In the genomic region with DNA sequence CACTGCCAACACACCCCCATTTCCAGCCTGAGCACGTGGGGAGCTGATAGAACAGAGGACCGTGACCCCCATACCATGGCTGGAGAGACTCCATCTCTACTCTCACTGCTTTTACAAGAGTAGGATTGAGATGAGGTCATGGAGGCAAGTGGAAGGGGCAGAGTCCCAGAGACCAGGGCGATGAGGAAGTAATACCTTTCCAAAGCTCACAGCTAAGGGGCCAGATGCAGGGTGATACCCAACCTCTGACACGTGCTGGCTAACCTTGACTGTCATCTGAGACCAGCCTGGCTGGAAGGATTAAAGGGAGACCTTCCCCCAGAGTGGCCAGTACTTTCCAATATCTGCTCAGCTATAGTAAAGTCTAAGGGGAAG, we compare ENCODE assay signal across 32 mouse cellular contexts. TPM values are rescaled to one million over a fixed set of nuclear protein-coding genes. Genes with fewer than 3 reads are reported as not detected.
DNase-seq lines count a peak whose midpoint lies in the region; ATAC-seq and TF ChIP-seq lines count a peak whose summit lies in the region.
"Had no signal": no experiment of that assay in that cellular context is flagged by ENCODE, and none has a peak within 500 bp of the region (broad histone marks: within the 10 kb centered on the region; RNA-seq: fewer than 3 reads in every experiment).

No protein-coding gene starts in this region.

- H3K4me3 ChIP-seq in limb, embryonic 11.5 days (ENCODE audit: low read depth, low read length): no peak overlapping the region
- H3K4me3 ChIP-seq in limb, embryonic 10.5 days: no peak overlapping the region
- H3K4me3 ChIP-seq in CH12.LX (replicated peaks in 1 of 3; ENCODE audit: low read depth in 2 of 3, low read length in 2 of 3, poor library complexity in 1 of 3): no peak overlapping the region
- H3K4me3 ChIP-seq in intestine, embryonic 14.5 days (ENCODE audit: low read depth, low read length): no peak overlapping the region
- H3K4me3 ChIP-seq: embryonic facial prominence, embryonic 13.5 days; forebrain, embryonic 10.5 days; hindbrain, embryonic 12.5 days; layer of hippocampus, adult 2 months; limb, embryonic 15.5 days had no signal

- TF ChIP-seq RAD21 in CH12.LX (IDR thresholded peaks at IDR 0.05; ENCODE audit: low read depth, low read length): no peak

- no peaks in the 10 kb centered on the region for H3K36me3 ChIP-seq in limb, embryonic 11.5 days (ENCODE audit: control insufficient read depth, insufficient read depth, low read length)
- H3K36me3 ChIP-seq in limb, embryonic 10.5 days: no peaks in the 10 kb centered on the region
- H3K36me3 ChIP-seq in CH12.LX (replicated peaks in 1 of 2; ENCODE audit: control insufficient read depth in 1 of 2, insufficient read depth in 1 of 2, low read length in 1 of 2): no peaks in the 10 kb centered on the region
- no peaks in the 10 kb centered on the region for H3K36me3 ChIP-seq in intestine, embryonic 14.5 days (ENCODE audit: control insufficient read depth, insufficient read depth, low read length)
- H3K36me3 ChIP-seq: embryonic facial prominence, embryonic 13.5 days; forebrain, embryonic 10.5 days; hindbrain, embryonic 12.5 days; limb, embryonic 15.5 days had no signal

- H3K27me3 ChIP-seq in limb, embryonic 11.5 days (ENCODE audit: control insufficient read depth, insufficient read depth, low read length): no peaks in the 10 kb centered on the region
- H3K27me3 ChIP-seq in limb, embryonic 10.5 days (ENCODE audit: low read depth, poor library complexity, severe bottlenecking): no peaks in the 10 kb centered on the region
- H3K27me3 ChIP-seq in CH12.LX (replicated peaks): peaks cover 8% of the 10 kb centered on the region
- no peaks in the 10 kb centered on the region for H3K27me3 ChIP-seq in intestine, embryonic 14.5 days (replicated peaks; ENCODE audit: control insufficient read depth, insufficient read depth, low read length)
- H3K27me3 ChIP-seq: embryonic facial prominence, embryonic 13.5 days; hindbrain, embryonic 12.5 days; limb, embryonic 15.5 days had no signal

- 0 out of 2 replicates have a peak overlapping the region, but pooled peaks have one; percentile 18 for H3K9ac ChIP-seq in limb, embryonic 11.5 days (ENCODE audit: low read length)
- no peak overlapping the region for H3K9ac ChIP-seq in CH12.LX (ENCODE audit: insufficient read depth, low read depth)
- H3K9ac ChIP-seq in intestine, embryonic 14.5 days (ENCODE audit: low read length): no peak overlapping the region
- H3K9ac ChIP-seq: embryonic facial prominence, embryonic 13.5 days; hindbrain, embryonic 12.5 days; limb, embryonic 15.5 days; liver, embryonic 14.5 days; lung, embryonic 14.5 days had no signal

- H3K4me2 ChIP-seq in limb, embryonic 11.5 days (ENCODE audit: low read depth, severe bottlenecking): no peak overlapping the region
- H3K4me2 ChIP-seq in CH12.LX (ENCODE audit: insufficient read depth, low read depth, poor library complexity, severe bottlenecking): no peak overlapping the region
- H3K4me2 ChIP-seq in intestine, embryonic 14.5 days (ENCODE audit: low read length): no peak overlapping the region
- H3K4me2 ChIP-seq: embryonic facial prominence, embryonic 13.5 days; heart, embryonic 11.5 days; hindbrain, embryonic 12.5 days; limb, embryonic 15.5 days; lung, embryonic 14.5 days had no signal

- no peaks in the 10 kb centered on the region for H3K4me1 ChIP-seq in limb, embryonic 11.5 days (ENCODE audit: control insufficient read depth, insufficient read depth, low read length)
- no peaks in the 10 kb centered on the region for H3K4me1 ChIP-seq in limb, embryonic 10.5 days
- peaks cover 7 to 28% of the 10 kb centered on the region in 2 experiments; a peak in 3 of 4 replicates for H3K4me1 ChIP-seq in CH12.LX (ENCODE audit: control insufficient read depth in 1 of 2, insufficient read depth in 2 of 2)
- no peaks in the 10 kb centered on the region for H3K4me1 ChIP-seq in intestine, embryonic 14.5 days (replicated peaks; ENCODE audit: control insufficient read depth, insufficient read depth, low read length)
- H3K4me1 ChIP-seq: embryonic facial prominence, embryonic 13.5 days; forebrain, embryonic 10.5 days; hindbrain, embryonic 12.5 days; limb, embryonic 15.5 days had no signal

- H3K27ac ChIP-seq in limb, embryonic 11.5 days (replicated peaks; ENCODE audit: low read depth, low read length): no peak overlapping the region
- H3K27ac ChIP-seq in limb, embryonic 10.5 days: no peak overlapping the region
- no peak overlapping the region for H3K27ac ChIP-seq in CH12.LX (ENCODE audit: insufficient read depth, low read depth)
- H3K27ac ChIP-seq in intestine, embryonic 14.5 days (ENCODE audit: low read depth): no peak overlapping the region
- H3K27ac ChIP-seq: embryonic facial prominence, embryonic 13.5 days; forebrain, embryonic 10.5 days; hindbrain, embryonic 12.5 days; hindbrain, postnatal 0 days; layer of hippocampus, adult 2 months; limb, embryonic 15.5 days; liver, embryonic 14.5 days had no signal

- ATAC-seq in limb, embryonic 11.5 days (ENCODE audit: insufficient number of reproducible peaks, low FRiP score, low TSS enrichment, low read depth): no peak
- peak; percentile 62; the same call in 1 of the 2 replicates for ATAC-seq in intestine, embryonic 14.5 days (replicated peaks; ENCODE audit: low FRiP score, low TSS enrichment, low read depth)
- peak; percentile 26; the same call in 1 of the 2 replicates for ATAC-seq in megakaryocyte progenitor cell, adult 5-6 weeks (replicated peaks; ENCODE audit: poor library complexity)
- ATAC-seq: CD4-positive, CD25-positive, alpha-beta regulatory T cell, adult 4 months; hindbrain, postnatal 0 days; midbrain, embryonic 16.5 days had no signal

- TF ChIP-seq POLR2A in CH12.LX (IDR thresholded peaks at IDR 0.05; ENCODE audit: low read depth, low read length): no peak

- no peak for TF ChIP-seq EP300 in CH12.LX (IDR thresholded peaks at IDR 0.05; ENCODE audit: low read length)

- no peak for DNase-seq in limb, embryonic 11.5 days (ENCODE audit: low spot score)
- no peak for DNase-seq in limb, embryonic 10.5 days (ENCODE audit: low spot score)
- DNase-seq in CH12.LX (ENCODE audit: extremely low read depth): peak; percentile 27
- DNase-seq in intestine, embryonic 14.5 days (ENCODE audit: low spot score): no peak
- DNase-seq in layer of hippocampus, adult 9-11 months: no peak
- no peak for DNase-seq in Muller cell, postnatal 12 days (ENCODE audit: inconsistent ontology term)
- DNase-seq: adrenal gland, postnatal 10 days; cerebellum, adult 8-10 months; gastrocnemius, postnatal 10 days; heart, postnatal 36 days; kidney, adult 2 months; kidney, postnatal 36 days; lung, embryonic 14.5 days; right cerebral cortex, postnatal 25 days; thymus, adult 2 months; thymus, postnatal 36 days had no signal

- dilution Hi-C loops in CH12.LX (cut with MboI; ENCODE audit: extremely low pct_ligation_motif_present, extremely low pct_unique_long_range_greater_than_20kb, low sequenced_read_pairs): no loop called here

- no peaks in the 10 kb centered on the region for H3K79me2 ChIP-seq in CH12.LX (replicated peaks; ENCODE audit: control insufficient read depth, extremely low read depth, insufficient read depth, poor library complexity, severe bottlenecking)

- WGBS in limb, embryonic 11.5 days: 70% methylated on average over 4 of the region's 4 CpGs
- WGBS in limb, embryonic 10.5 days: 71% methylated on average over 4 of the region's 4 CpGs
- WGBS in intestine, embryonic 14.5 days: 58% methylated on average over 4 of the region's 4 CpGs

- no peaks in the 10 kb centered on the region for H3K9me3 ChIP-seq in limb, embryonic 11.5 days (ENCODE audit: control insufficient read depth, low read length)
- H3K9me3 ChIP-seq in limb, embryonic 10.5 days (replicated peaks): no peaks in the 10 kb centered on the region
- H3K9me3 ChIP-seq in CH12.LX (replicated peaks; ENCODE audit: low read length): peaks cover 6% of the 10 kb centered on the region
- no peaks in the 10 kb centered on the region for H3K9me3 ChIP-seq in intestine, embryonic 14.5 days (ENCODE audit: control insufficient read depth, low read length)
- H3K9me3 ChIP-seq: embryonic facial prominence, embryonic 13.5 days; forebrain, embryonic 10.5 days; hindbrain, embryonic 12.5 days; limb, embryonic 15.5 days had no signal

- TF ChIP-seq CTCF in CH12.LX (conservative IDR thresholded peaks at IDR 0.05 in 1 of 2, IDR thresholded peaks at IDR 0.05 in 1 of 2; ENCODE audit: low read depth in 2 of 2, low read length in 2 of 2): no peak

- in situ Hi-C loops in CH12.LX (cut with MboI; ENCODE audit: low pct_ligation_motif_present, low pct_unique_long_range_greater_than_20kb, low sequenced_read_pairs): no loop called here

RNA-seq across cellular contexts. Expression of a gene that starts 0.6 kb away (rescaled TPM):
- polyA plus RNA-seq in limb, embryonic 11.5 days (2014; fragmentation: Nextera tagmentation; extraction: Ambion mirVana): not detected in 2 replicates
- polyA plus RNA-seq in limb, embryonic 10.5 days (2016; fragmentation: Nextera tagmentation; extraction: Ambion mirVana): not detected in 2 replicates
- total RNA-seq in CH12.LX (2012; rRNA removed) (not detected in 2 replicates), CH12.LX (2014; rRNA removed) (not detected in 2 replicates)
- not detected in 2 replicates for polyA plus RNA-seq in CH12.LX (2012; ENCODE audit: insufficient read length, low read depth)
- polyA plus RNA-seq in intestine, embryonic 14.5 days (2014; fragmentation: Nextera tagmentation; extraction: Ambion mirVana): not detected in 2 replicates
- total RNA-seq in megakaryocyte progenitor cell, adult 5-6 weeks (2015): not detected in 2 replicates
- not detected in 2 replicates for total RNA-seq in megakaryocyte progenitor cell, adult 5-6 weeks (2017)
- total RNA-seq: adrenal gland, postnatal 10 days; gastrocnemius, postnatal 10 days; heart, postnatal 36 days; hindbrain, postnatal 0 days; neutrophil, adult 5-6 weeks had no signal
- polyA plus RNA-seq: CD4-positive, CD25-positive, alpha-beta regulatory T cell, adult 4 months; embryonic facial prominence, embryonic 13.5 days; forebrain, embryonic 10.5 days; heart, embryonic 11.5 days; heart, embryonic 16.5 days; hindbrain, embryonic 12.5 days; hindbrain, postnatal 0 days; kidney, adult 2 months; kidney, embryonic 16.5 days; limb, embryonic 15.5 days; liver, embryonic 14.5 days; lung, embryonic 14.5 days; midbrain, embryonic 16.5 days; neural tube, embryonic 11.5 days; stomach, embryonic 16.5 days; thymus, adult 2 months had no signal

RNA-seq across cellular contexts. Expression of a gene that starts 26.1 kb away (rescaled TPM):
- 0.04 TPM in 1 of 2 replicates, not detected in the other for polyA plus RNA-seq in limb, embryonic 11.5 days (2014; fragmentation: Nextera tagmentation; extraction: Ambion mirVana)
- polyA plus RNA-seq in limb, embryonic 10.5 days (2016; fragmentation: Nextera tagmentation; extraction: Ambion mirVana): not detected in 2 replicates
- total RNA-seq in CH12.LX (2012; rRNA removed) (0.04 TPM in 1 of 2 replicates, not detected in the other), CH12.LX (2014; rRNA removed) (not detected in 2 replicates)
- not detected in 2 replicates for polyA plus RNA-seq in CH12.LX (2012; ENCODE audit: insufficient read length, low read depth)
- polyA plus RNA-seq in intestine, embryonic 14.5 days (2014; fragmentation: Nextera tagmentation; extraction: Ambion mirVana): 0.19 TPM in 1 of 2 replicates, not detected in the other
- total RNA-seq in megakaryocyte progenitor cell, adult 5-6 weeks (2015): not detected in 2 replicates
- not detected in 2 replicates for total RNA-seq in megakaryocyte progenitor cell, adult 5-6 weeks (2017)
- total RNA-seq: neutrophil, adult 5-6 weeks had no signal
- polyA plus RNA-seq: CD4-positive, CD25-positive, alpha-beta regulatory T cell, adult 4 months; embryonic facial prominence, embryonic 13.5 days; forebrain, embryonic 10.5 days; heart, embryonic 11.5 days; heart, embryonic 16.5 days; limb, embryonic 15.5 days; lung, embryonic 14.5 days had no signal

RNA-seq across cellular contexts. Expression of a gene that starts 32.7 kb away (rescaled TPM):
- polyA plus RNA-seq in limb, embryonic 11.5 days (2014; fragmentation: Nextera tagmentation; extraction: Ambion mirVana): 54.2 and 56.2 TPM in 2 replicates
- polyA plus RNA-seq in limb, embryonic 10.5 days (2016; fragmentation: Nextera tagmentation; extraction: Ambion mirVana): 71.3 and 79.8 TPM in 2 replicates
- total RNA-seq in CH12.LX (2012; rRNA removed): 26.7 and 27.8 TPM in 2 replicates
- total RNA-seq in CH12.LX (2014; rRNA removed): 20.7 and 22.4 TPM in 2 replicates
- polyA plus RNA-seq in CH12.LX (2012; ENCODE audit: insufficient read length, low read depth): 25.5 and 30.2 TPM in 2 replicates
- 47.9 and 48.0 TPM in 2 replicates for polyA plus RNA-seq in intestine, embryonic 14.5 days (2014; fragmentation: Nextera tagmentation; extraction: Ambion mirVana)
- 7.4 and 9.1 TPM in 2 replicates for total RNA-seq in megakaryocyte progenitor cell, adult 5-6 weeks (2015)
- total RNA-seq in megakaryocyte progenitor cell, adult 5-6 weeks (2017): 9.6 and 13.4 TPM in 2 replicates

RNA-seq across cellular contexts. Expression of a gene that starts 50.0 kb away (rescaled TPM):
- 4.8 and 6.5 TPM in 2 replicates for polyA plus RNA-seq in limb, embryonic 11.5 days (2014; fragmentation: Nextera tagmentation; extraction: Ambion mirVana)
- polyA plus RNA-seq in limb, embryonic 10.5 days (2016; fragmentation: Nextera tagmentation; extraction: Ambion mirVana): 7.8 and 8.6 TPM in 2 replicates
- not detected in 2 replicates for total RNA-seq in CH12.LX (2012; rRNA removed)
- not detected in 2 replicates for total RNA-seq in CH12.LX (2014; rRNA removed)
- polyA plus RNA-seq in CH12.LX (2012; ENCODE audit: insufficient read length, low read depth): not detected in 2 replicates
- polyA plus RNA-seq in intestine, embryonic 14.5 days (2014; fragmentation: Nextera tagmentation; extraction: Ambion mirVana): 8.1 and 8.4 TPM in 2 replicates
- total RNA-seq in megakaryocyte progenitor cell, adult 5-6 weeks (2015): not detected in 2 replicates
- total RNA-seq in megakaryocyte progenitor cell, adult 5-6 weeks (2017): not detected in 2 replicates
- total RNA-seq: neutrophil, adult 5-6 weeks had no signal
- polyA plus RNA-seq: CD4-positive, CD25-positive, alpha-beta regulatory T cell, adult 4 months had no signal

RNA-seq across cellular contexts. Expression of a gene that starts 54.1 kb away (rescaled TPM):
- 20.3 and 21.8 TPM in 2 replicates for polyA plus RNA-seq in limb, embryonic 11.5 days (2014; fragmentation: Nextera tagmentation; extraction: Ambion mirVana)
- polyA plus RNA-seq in limb, embryonic 10.5 days (2016; fragmentation: Nextera tagmentation; extraction: Ambion mirVana): 26.6 and 29.3 TPM in 2 replicates
- total RNA-seq in CH12.LX (2012; rRNA removed) (11.8 and 19.3 TPM in 2 replicates), CH12.LX (2014; rRNA removed) (10.6 and 11.5 TPM in 2 replicates)
- polyA plus RNA-seq in CH12.LX (2012; ENCODE audit: insufficient read length, low read depth): 13.9 and 14.5 TPM in 2 replicates
- 91.9 and 92.2 TPM in 2 replicates for polyA plus RNA-seq in intestine, embryonic 14.5 days (2014; fragmentation: Nextera tagmentation; extraction: Ambion mirVana)
- 8.2 and 11.6 TPM in 2 replicates for total RNA-seq in megakaryocyte progenitor cell, adult 5-6 weeks (2015)
- 2.7 and 5.3 TPM in 2 replicates for total RNA-seq in megakaryocyte progenitor cell, adult 5-6 weeks (2017)
